Mouse (Mus musculus) C3H10T1/2 (cell line): ENCODE results near the gene Cd302. TPM values are rescaled to one million over a fixed set of nuclear protein-coding genes. Genes with fewer than 3 reads are reported as not detected.

ENCODE experiments used
- polyA plus RNA-seq, 2 experiments: library from polyadenylated mRNA; unstranded; fragments of >200 nt; fragmentation: generic; extraction: Trizol; gene quantifications; one replicate each; pipeline ENCODE4 v1.2.1; 2012; ENCODE audit warnings: missing spikeins in 2 of 2

The Cd302 gene
- polyA plus RNA-seq: 1 to 10 TPM in 1 of 2 experiments, under 1 TPM in 1; 0.11 to 2.2 TPM

DNA sequence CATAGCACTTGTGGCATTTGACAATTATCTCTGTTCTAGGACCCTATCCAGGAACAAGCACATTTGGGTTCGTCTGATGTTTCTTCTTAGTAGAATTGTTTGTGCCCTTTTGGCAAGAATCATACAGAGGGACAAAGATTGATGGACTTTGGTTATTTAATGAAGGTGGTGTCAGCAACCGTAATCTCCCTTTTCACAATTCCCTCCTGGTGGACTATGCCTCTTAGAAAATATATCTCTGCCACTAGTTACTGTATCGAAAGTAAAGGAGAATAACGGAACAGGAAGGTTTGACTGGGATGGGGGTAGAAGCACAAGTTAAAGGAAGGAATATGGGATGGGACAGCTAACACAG, at the start of gene Cd302:
TSS of gene Cd302 (minus strand) at position 22 of the 355 bp plus-strand sequence.

DNA sequence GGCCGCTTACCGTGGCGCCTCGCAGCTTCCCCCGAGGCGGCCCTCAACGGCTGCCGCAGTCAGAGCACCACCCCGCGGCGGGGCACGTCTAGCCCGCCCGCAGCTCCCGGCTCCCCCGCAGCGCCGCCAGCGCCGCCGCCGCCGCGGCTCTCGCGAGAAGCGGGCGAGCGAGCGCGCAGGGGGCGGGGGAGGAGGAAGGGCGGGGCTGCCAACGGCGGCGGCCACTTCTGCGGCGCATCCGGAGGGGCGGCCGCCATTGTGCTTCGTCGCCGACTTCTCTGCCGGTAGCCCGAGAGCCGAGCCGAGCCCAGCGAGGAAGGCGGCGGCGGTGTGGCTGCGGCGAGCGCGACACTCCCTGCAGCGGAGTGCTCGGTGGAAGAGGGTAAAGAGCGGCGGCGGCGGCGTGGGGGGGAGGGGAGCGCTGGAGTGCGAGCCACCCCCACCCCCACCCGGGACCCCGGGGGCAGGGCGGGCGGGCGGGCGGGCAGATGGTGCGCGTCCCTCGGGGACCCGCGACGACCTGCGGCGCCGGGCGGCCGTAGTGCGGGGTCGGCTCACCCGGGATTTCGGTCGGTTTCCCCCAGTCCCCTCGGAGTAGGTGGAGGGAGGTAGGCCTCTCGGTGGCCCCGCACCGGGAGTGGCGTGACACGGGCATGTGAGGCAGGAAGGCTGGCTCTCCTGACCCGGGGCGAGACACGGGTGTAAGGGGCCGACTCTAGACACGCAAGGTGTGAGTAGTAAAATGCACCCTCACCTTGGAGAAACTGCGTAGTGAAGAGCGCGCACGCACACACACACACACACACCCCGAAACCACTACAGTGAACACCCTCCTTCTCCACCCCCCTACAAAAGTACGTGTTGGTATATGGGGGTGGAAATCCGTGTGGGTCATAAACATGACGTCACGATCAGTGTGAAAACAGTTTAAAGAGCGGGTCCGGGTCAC, 74.3 kb downstream of the Cd302 start, which contains the start of the genes Baz2b and March7:
TSS of gene Baz2b (minus strand) at position 137 of the 949 bp plus-strand sequence.
TSS of gene March7 (plus strand) at position 185 of the 949 bp plus-strand sequence.

Other genes with a start within 250 kb of the Cd302 start
- 10 to 100 TPM in 1 of 2 experiments, 1 to 10 TPM in 1; 1.7 to 10.5 TPM for gene Baz2b, start 74.6 kb downstream of the Cd302 start, polyA plus RNA-seq
- gene March7, start 74.6 kb downstream of the Cd302 start, polyA plus RNA-seq: 1 to 10 TPM in 1 of 2 experiments, under 1 TPM in 1; 0.29 to 3.8 TPM
- gene Ly75, start 98.8 kb upstream of the Cd302 start, polyA plus RNA-seq: under 1 TPM; 0.01 to 0.02 TPM